ENCODE assay signal across 24 mouse cellular contexts in genomic region chr19:46809031-46809430, GRCm38 (mm10). TPM values are rescaled to one million over a fixed set of nuclear protein-coding genes. Genes with fewer than 3 reads are reported as not detected.
A peak's percentile ranks its signal among the peaks of the same experiment; 100 is the strongest.
DNase-seq lines count a peak whose midpoint lies in the region; ATAC-seq and TF ChIP-seq lines count a peak whose summit lies in the region.
"Had no signal": no experiment of that assay in that cellular context is flagged by ENCODE, and none has a peak within 500 bp of the region (broad histone marks: within the 10 kb centered on the region; RNA-seq: fewer than 3 reads in every experiment).

No protein-coding gene starts in this region.

- H3K27me3 ChIP-seq in kidney, adult 2 months (replicated peaks; ENCODE audit: control insufficient read depth, insufficient read depth, low read length), result no peaks in the 10 kb centered on the region
- no peaks in the 10 kb centered on the region for H3K27me3 ChIP-seq in kidney, embryonic 15.5 days
- H3K27me3 ChIP-seq: CH12.LX; embryonic facial prominence, embryonic 13.5 days; embryonic facial prominence, embryonic 15.5 days; forebrain, embryonic 12.5 days; Patski had no signal

- no peak overlapping the region for H3K27ac ChIP-seq in kidney, adult 2 months (ENCODE audit: insufficient read depth, low read depth, low read length)
- no peak overlapping the region for H3K27ac ChIP-seq in kidney, embryonic 15.5 days
- H3K27ac ChIP-seq: embryonic facial prominence, embryonic 13.5 days; embryonic facial prominence, embryonic 15.5 days; forebrain, embryonic 10.5 days; forebrain, embryonic 12.5 days had no signal

- no peak for TF ChIP-seq CTCF in kidney, adult 2 months (conservative IDR thresholded peaks at IDR 0.05; ENCODE audit: insufficient read depth, insufficient read length, low read depth, low read length)

- no peak for ATAC-seq in kidney, embryonic 15.5 days (replicated peaks; ENCODE audit: low FRiP score)
- ATAC-seq: activated CD4-positive, CD25-positive, alpha-beta regulatory T cell, adult 4 months; CD4-positive, CD25-positive, alpha-beta regulatory T cell, adult 4 months; forebrain, embryonic 14.5 days; forebrain, embryonic 16.5 days; Patski had no signal

- no peaks in the 10 kb centered on the region for H3K36me3 ChIP-seq in kidney, adult 2 months (ENCODE audit: control insufficient read depth, insufficient read depth, low read length)
- H3K36me3 ChIP-seq in kidney, embryonic 15.5 days, result no peaks in the 10 kb centered on the region
- H3K36me3 ChIP-seq: embryonic facial prominence, embryonic 13.5 days; embryonic facial prominence, embryonic 15.5 days; forebrain, embryonic 10.5 days; forebrain, embryonic 12.5 days had no signal

- H3K4me2 ChIP-seq in kidney, embryonic 15.5 days, result no peak overlapping the region
- H3K4me2 ChIP-seq: embryonic facial prominence, embryonic 13.5 days; embryonic facial prominence, embryonic 15.5 days; forebrain, embryonic 12.5 days had no signal

- DNase-seq in kidney, adult 2 months, result peak; percentile 71
- peak; percentile 12 to 50 for DNase-seq in kidney, postnatal 25 days
- no peak for DNase-seq in kidney, adult 18-20 months
- peak; percentile 35 for DNase-seq in brain, adult 2 months (ENCODE audit: low read depth, low spot score)
- DNase-seq: B cell, adult 2 months; cerebellum, adult 11 months; cerebellum, adult 8-10 months; cerebellum, adult 9-11 months; cerebellum, postnatal 14 days; cerebellum, postnatal 36 days; embryo, embryonic 11 days had no signal

- no peaks in the 10 kb centered on the region for H3K9me3 ChIP-seq in kidney, embryonic 15.5 days (replicated peaks)
- H3K9me3 ChIP-seq: embryonic facial prominence, embryonic 13.5 days; embryonic facial prominence, embryonic 15.5 days; forebrain, embryonic 10.5 days; forebrain, embryonic 12.5 days; G1E had no signal

- no peak overlapping the region for H3K9ac ChIP-seq in kidney, embryonic 15.5 days
- H3K9ac ChIP-seq: embryonic facial prominence, embryonic 13.5 days; embryonic facial prominence, embryonic 15.5 days; forebrain, embryonic 12.5 days had no signal

- WGBS in kidney, adult 2 months, result 51% methylated on average over 5 of the region's 5 CpGs
- 91% methylated on average over 5 of the region's 5 CpGs for WGBS in kidney, embryonic 15.5 days

- TF ChIP-seq POLR2A in kidney, adult 2 months (IDR thresholded peaks at IDR 0.05; ENCODE audit: low read depth, low read length), result no peak

- no peak overlapping the region for H3K4me3 ChIP-seq in kidney, adult 2 months (ENCODE audit: insufficient read depth, low read depth, low read length)
- H3K4me3 ChIP-seq in kidney, embryonic 15.5 days (replicated peaks), result no peak overlapping the region
- H3K4me3 ChIP-seq: embryonic facial prominence, embryonic 13.5 days; embryonic facial prominence, embryonic 15.5 days; erythroblast, embryonic 14.5 days; forebrain, embryonic 10.5 days; forebrain, embryonic 12.5 days had no signal

- H3K4me1 ChIP-seq in kidney, adult 2 months (ENCODE audit: control insufficient read depth, insufficient read depth, low read length), result peaks cover 14% of the 10 kb centered on the region; the same call in 1 of the 2 replicates
- 0 out of 2 replicates have a peak, but pooled peaks cover 3% of the 10 kb centered on the region for H3K4me1 ChIP-seq in kidney, embryonic 15.5 days
- H3K4me1 ChIP-seq: embryonic facial prominence, embryonic 15.5 days; forebrain, embryonic 12.5 days had no signal

RNA-seq across cellular contexts. Expression of gene Cnnm2, which starts 47.6 kb away (rescaled TPM):
- 26.4 and 36.1 TPM in 2 replicates for polyA plus RNA-seq in kidney, adult 2 months (2012; rRNA removed)
- polyA plus RNA-seq in kidney, embryonic 15.5 days (2015; fragmentation: Nextera tagmentation; extraction: Ambion mirVana), result 6.1 and 7.9 TPM in 2 replicates
